Mouse (Mus musculus): ENCODE measurements around the gene Slc39a12. TPM values are rescaled to one million over a fixed set of nuclear protein-coding genes. Genes with fewer than 3 reads are reported as not detected.

Gene Slc39a12
- under 1 TPM; 0.39 to 0.60 TPM for total RNA-seq (2023)

DNA sequence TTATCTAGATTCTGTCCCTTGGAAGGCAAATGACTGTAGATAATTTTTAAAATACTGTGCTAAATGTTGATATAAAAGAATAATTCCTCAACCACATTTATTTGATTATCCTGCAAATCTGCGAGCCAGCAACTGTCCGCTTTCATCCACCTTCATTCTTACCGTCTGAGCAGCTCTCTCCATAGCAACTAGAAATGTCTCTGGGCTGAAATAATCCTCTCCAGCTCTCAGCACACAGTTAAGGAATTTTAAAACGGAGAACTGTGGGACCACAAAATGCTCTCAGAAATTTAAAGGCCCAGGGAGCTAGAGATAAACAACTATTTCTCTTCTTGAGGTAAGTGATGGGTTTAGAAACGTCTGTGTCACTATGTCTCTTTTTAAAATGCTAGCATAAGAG lies at the start of gene Slc39a12:
Slc39a12 (plus strand) TSS at position 155 of the 400 bp plus-strand sequence.

Other genes with a start within 250 kb of the Slc39a12 start
- under 1 TPM; 0.15 to 0.21 TPM for gene Tmem236, start 213.8 kb upstream of the Slc39a12 start, total RNA-seq (2023)
- 100 to 1,000 TPM; 149 to 178 TPM for gene Mrc1, start 158.9 kb upstream of the Slc39a12 start, total RNA-seq (2023)
- 1 to 10 TPM; 1.2 to 1.6 TPM for gene Cacnb2, start 214.8 kb downstream of the Slc39a12 start, total RNA-seq (2023)